Mouse (Mus musculus): ENCODE results near the gene Prkcg. TPM values are rescaled to one million over a fixed set of nuclear protein-coding genes. Genes with fewer than 3 reads are reported as not detected.
"Not testable (repeated sequence)": the region's sequence is repeated elsewhere in the genome, so short reads cannot be mapped to it uniquely, and the experiment has no call there.

The Prkcg gene
- polyA plus RNA-seq (2017; shearing (Covaris generic)) = not detected

DNA sequence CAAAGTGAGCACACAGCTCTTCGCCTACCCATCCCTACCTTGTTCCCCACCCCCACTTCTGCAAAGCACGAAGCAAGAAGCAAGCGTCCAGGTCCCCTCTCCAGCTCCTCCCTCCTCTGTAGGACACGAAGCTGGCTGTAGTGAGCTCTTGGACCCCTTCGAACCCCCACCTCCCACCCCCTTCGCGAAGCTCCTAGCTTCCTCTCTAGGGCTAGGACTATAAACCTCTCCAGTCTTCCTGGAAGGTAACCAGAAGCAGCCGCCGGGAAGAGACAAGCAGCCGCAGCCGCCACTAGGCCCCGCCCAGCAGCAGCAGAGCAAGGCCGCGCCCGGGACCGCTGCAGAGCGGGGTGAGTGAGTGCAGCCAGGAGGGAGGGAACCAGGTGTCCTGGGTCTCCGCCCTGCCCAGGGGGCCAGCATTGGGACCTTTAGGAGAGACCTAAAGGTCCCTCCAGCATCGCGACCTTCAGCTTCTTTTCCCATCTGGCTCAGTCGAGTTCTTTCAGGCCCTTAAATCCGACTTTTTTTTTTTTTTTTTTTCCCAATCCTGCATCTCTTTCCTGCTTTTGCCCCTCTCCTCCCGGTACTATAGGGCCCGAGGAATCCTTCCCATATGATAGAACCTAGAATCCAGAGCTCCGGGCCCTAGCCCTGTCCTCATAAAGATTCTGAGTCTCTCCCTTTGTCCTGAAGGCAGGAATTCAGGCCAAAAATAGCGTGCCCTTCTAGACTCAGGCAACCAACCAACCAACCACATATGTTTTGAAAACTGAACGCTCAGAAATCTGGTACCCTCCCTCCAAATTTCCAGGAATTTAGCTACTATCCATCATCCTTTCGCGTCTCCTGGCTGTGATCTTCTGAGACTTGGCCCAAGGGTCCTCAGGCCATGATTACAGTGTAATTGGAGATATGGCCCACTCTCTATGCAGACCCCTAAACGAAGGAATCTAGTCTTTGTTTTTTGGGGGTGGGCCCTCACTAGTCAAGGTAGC, at the start of gene Prkcg, which contains the start of gene Myadm:
Prkcg (plus strand) TSS at position 204 of the 995 bp plus-strand sequence.
Myadm (plus strand) TSS at position 105 of the 995 bp plus-strand sequence.
- peak; percentile 60 for ATAC-seq

DNA sequence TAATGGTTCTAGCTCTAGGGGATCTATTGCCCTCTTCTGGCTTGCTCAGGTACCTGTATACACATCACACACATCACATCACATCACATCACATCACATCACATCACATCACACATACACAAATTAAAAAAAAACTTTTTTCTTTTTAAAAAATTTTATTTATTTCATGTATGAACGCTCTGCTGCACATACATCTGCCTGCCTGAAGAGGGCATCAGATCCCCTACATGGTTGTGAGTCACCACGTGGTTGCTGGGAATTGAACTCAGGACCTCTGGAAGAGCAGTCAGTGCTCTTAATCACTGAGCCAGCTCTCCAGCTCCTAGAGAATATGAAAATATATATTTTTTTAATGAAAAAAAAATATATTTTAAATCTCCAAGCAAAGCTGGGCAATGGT, 49.8 kb upstream of the Prkcg start:
- ATAC-seq = no peak

DNA sequence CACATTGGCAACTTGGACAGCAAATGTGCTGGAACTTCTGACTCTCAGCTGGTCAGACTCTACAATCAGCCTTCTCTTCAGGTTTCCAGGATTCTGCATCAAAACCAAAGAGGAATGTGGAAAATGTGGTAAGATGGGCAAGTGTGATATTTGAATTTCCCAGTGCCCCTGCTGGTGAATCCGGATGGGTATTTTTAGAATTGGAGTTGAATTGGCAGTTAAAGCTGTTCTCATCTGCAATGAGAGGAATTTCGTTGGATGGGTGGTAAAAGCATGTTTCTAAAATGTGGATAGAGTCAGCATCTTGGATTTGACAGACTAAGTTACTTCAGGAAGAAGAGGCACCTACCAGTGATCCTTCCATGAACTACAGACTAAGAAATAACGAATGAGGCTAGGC, 28.3 kb upstream of the Prkcg start:
- ATAC-seq = no peak

DNA sequence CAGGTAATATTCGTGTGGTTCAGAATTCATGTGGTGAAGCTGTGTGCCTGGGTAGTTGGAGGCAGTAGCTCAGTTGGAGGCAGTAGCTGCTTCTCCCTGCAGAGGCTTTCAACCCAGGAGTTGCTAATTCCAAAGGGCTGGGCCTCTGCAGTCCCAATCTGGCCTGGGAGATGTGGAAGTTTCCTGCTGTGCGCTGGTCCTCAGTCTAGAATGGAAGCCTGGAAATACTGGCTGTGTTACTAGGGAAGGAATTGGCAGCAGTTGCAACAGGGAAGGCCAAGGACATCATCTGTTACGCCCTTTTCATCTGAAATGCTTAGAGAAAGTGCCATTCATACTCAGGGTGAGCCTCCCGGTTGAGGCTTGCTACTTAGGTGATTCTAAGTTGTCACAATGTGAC, 27.5 kb upstream of the Prkcg start:
- no peak for ATAC-seq

DNA sequence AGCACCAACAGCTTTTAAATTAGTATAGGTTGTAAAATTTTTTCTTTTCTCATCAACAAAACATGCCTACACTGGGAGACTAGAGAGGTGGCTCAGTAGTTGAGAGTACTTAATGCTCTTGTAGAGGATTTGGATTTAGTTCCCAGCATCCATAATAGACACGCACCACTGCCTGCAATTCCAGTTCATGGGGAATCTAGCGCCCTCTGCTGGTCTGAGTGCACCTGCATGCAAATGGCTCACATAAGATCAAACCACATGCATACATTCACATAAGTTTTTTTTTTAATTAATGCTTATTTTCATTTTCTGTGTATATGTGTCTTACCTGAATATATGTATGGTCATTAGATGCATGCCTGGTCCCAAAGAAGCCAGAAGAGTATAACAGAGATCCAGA, 26.2 kb upstream of the Prkcg start:
- no peak for ATAC-seq

DNA sequence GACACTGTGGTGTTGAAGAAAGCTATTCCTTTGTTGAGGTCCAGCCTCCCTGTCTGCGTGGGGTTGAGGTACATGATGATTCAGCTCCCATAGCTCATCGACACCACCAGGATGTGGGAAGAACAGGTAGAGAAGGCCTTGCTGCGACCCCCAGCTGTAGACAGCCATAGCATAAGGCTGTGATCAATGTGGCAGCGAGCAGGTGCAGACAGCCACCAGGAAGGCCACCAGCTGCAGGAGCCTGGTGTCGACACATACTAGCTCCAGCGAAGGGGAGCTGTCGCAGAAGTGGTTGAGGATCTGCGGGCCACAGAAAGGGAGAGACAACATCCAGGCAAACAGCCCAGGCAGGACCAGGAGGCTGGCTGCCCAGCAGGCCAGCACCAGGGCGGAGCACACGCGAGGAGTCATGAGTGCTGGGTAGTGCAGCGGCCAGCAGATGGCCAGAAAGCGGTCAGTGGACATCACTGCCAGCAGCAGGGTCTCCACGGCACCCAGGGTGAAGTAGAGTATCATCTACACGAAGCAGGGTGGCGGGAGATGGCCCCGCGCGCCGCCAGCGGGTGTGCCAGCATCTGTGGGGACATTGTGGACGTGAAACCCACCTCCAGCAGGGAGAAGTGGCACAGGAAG, 24.5 kb upstream of the Prkcg start:
- ATAC-seq = no peak

DNA sequence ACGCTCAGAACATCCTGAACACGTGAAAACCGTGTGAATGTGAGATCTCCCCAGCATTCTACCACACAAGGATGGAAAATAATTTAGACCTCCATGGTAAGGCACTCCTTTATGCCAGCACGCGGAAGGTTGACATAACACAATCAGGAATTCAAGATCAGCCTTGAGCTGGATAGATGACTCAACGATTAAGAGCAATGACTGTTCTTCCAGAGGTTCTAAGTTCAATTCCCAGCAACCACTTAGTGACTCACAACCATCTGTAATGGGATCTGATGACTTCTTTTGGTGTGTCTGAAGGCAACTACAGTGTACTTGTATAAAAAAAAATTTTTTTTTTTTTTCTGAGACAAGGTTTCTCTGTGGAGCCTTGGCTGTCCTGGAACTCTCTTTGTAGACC, 23.7 kb upstream of the Prkcg start:
- no peak for ATAC-seq

DNA sequence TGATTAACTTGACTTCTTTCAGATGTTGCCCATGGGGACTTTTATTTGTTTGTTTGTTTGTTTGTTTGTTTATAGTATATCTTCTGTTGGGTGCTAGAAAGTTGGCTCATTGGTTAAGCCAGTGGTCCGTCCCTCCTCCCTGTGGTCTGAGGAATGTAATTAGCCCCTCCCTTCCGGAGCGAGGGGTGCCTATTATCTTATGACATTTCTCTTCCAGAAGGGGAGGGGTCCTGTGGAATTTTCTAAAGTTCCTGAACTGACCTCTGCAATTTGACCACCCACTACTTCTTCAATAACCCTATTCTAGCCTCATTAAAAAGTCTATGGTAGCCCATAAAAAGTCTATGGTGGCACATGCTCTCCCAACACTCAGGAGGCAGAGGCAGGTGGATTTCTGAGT, 21.7 kb upstream of the Prkcg start:
- ATAC-seq = no peak

DNA sequence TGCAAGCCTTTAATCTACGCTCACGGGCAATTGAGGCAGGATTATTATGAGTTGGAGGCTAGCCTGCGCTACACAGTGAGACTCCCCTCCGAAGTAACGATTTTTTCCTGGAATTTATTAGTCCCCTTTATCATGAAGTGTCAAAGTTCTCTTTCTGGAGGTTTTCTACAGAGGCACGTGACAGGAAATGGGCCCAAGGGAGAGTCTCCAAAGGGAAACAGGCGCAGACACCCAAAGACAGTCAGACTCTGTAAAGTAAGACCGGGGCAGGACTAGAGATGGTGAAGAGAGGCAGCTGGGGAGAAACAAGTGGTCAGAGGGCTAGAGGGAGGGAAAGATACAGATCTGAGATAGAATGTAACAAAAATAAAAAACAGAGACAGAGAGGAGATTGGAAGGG, 21.1 kb upstream of the Prkcg start:
- ATAC-seq = no peak

DNA sequence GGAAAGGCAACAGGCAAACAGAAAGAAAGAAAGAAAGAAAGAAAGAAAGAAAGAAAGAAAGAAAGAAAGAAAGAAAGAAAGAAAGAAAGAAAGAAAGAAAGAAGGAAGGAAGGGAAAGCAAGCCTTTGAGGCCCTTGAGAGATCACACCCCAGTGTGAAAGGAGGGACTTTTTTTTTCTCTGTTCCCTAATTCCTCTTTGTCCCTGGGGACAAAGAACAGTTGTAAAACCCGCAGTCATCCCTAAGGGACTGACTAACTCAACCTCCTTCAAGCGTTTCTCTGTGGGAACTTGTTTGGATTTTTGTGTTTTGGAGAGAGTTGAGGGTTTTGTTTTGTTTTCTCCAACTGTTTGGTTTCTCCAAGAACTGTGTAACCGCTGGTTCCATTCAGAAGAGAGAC, 20.7 kb upstream of the Prkcg start:
- ATAC-seq = no peak

DNA sequence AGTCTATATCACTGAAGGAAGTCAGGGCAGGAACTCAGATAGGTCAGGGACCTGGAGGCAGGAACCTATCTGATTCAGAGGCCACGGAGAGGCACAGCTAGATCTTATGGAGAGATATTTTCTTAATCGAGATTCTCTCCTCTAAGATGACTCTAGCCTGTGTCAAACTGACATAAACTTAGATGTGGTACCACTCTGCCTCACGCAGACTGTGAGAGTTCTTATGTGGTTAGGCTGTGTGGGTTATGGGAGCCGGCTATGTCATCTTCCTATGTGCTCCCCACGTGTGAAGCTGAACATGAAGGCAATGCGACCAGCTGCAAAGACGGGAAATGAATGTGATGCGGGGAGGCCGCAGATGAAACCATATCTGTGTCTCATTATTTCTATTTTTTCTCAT, 16.8 kb upstream of the Prkcg start:
- no peak for ATAC-seq

DNA sequence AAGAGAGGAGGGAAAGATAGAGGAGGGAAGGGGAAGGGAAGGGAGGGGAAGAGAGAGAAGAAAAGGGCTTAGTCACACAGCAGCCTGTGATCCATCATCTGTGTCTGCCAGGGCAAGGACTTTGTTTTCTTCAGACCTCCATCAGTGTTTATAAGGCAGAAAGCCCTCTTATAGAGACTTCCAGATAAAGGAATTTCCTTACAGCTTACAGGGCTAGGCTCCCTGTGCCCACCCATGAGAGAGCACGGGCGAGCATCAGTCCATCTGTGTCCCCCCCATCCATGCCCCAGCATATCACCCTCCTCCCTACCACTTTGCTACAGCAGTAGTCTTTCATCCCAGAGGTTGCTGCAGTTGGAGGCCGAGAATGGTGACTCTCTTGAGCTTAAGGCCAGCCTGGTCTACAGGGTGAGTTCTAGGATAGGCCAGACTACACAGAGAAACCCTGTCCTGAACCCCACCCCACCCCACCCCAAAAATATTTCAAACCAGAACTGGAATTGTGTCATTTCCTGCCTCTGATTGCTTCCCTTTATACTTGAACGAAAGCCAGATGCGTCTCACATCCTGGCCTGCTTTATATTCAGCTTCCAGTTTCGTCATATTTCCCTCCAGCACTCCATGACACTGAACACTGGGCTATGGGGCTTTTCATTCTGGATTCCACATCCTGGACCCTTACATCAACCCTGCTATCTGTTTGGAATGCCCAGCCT, 13.4 kb upstream of the Prkcg start:
- no peak for ATAC-seq

DNA sequence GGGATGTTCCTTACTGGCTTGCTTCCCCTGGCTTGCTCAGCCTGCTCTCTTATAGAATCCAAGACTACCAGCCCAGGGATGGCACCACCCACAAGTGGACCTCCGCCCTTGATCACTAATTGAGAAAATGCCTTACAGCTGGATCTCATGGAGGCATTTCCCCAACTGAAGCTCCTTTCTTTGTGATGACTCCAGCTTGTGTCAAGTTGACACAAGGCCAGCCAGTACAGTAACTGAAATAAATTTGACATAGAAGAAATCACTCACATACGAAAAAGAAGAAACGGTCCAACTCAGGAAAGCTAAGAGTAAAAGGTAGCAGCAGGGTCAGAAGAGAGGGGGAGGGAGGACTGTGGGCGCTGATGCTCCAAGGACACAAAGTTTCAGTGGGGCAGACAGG, 12.2 kb upstream of the Prkcg start:
- not testable (repeated sequence) for ATAC-seq

DNA sequence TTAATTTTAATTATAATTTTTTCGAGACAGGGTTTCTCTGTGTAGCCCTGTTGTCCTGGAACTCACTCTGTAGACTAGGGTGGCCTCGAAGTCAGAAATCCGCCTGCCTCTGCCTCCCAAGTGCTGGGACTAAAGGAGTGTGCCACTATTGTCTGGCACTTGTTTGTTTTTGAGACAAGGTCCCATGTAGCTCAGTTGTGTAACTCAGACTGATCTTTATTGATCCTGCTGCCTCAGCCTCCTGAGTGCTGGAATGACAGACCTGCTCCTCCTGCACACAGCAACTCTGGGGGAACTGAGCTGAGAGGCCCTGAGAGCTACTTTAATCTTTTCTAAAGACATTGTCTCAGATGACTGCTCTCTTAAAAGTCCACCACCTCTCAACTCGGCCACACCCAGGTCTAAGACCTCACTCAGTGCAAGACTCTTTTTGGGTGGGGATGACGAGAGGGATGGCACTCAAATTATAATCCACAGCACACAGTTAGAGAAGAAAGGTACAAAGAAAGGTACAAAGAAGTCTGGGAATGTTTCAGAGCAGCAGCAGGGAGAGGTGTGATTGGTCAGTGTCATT, 8.8 kb upstream of the Prkcg start:
- ATAC-seq = no peak

DNA sequence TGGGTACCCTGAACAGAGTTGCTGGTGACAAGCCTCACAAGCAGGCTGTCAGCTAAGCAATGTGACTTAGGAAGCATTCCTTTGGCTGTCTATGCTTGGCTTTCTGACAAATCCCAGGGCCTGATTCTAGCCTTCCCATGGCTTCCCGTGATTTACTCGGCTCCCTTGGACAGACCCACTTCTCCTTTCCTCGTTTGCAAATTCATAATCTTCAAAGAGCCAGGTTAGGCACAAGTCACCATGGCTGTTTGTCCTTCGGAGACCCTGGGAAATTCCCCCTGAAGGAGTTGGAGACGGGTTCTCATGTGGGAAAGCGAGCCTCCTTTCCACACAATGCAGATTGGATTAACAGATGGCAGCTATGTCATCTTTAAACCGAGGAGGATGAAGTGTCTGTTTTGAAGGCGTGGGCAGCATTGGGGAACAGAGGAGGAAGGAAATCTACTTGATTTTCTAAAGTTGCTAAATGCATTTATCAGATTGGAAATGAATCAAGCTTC, 8.3 kb upstream of the Prkcg start:
- no peak for ATAC-seq

DNA sequence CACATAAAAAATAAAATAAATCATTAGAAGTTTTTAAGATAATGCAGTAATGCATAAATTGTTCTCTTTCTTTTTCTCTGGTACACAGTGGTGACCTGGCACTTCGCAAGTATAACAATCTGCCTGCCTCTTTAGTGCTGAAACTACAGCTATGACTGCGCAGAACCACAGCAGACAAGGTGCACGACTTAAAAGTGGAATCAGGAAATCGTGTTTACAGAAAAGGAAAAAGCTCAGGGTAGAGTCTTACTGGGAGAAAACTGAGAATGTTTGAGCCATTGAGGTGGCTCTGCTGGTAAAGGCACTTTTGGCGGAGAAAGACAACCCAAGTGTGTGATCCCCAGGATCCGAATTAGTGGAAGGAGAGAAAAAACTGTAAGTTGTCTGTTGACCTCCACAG, 7.2 kb upstream of the Prkcg start:
- no peak for ATAC-seq

DNA sequence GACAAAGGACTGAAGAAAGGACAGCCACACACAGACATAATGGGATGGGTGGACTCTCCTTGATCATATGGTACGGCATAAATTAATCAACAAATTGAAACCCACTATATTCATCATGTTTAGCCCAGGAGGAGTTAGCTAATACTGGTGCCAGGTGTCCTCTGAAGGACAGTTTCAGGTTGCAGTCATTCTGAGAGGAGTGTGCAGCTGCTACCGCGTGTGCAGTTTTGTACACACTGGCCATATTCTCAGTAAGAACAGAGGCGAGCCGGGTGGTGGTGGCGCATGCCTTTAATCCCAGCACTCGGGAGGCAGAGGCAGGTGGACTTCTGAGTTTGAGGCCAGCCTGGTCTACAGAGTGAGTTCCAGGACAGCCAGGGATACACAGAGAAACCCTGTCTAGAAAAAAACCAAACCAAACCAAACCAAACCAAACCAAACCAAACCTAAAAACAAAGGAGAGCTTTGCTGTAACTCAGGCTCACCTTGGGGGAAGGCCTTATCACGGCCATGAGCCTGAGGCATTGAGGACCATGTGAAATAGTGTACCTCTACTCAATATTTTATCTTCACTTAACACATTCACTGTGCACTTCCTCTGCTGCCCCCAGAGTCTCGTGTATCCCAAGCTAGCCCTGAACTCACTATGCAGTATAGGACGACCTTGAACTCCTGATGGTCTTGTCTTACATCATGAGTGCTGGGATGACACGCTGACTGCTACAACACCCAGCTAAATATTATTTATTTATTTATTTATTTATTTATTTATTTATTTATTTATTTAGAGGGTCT, 5.7 kb upstream of the Prkcg start:
- no peak for ATAC-seq

DNA sequence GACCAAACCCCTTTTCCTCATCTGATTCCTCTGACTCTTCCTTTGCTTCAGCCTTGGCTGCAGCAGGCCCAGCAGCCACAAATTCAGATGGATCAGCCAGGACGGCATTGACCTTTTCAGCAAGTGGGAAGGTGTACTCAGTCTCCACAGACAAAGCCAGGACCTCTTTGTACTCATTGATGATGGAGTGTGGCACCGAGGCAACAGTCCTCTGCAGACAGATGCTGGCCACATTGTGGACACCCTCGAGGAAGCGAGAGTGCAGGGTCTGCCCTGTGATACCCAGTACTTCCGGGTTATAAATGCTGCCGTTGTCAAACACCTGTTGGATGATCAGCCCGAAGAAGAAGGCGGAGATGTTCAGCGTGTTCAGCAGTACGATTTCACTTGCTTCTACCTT, 4.4 kb upstream of the Prkcg start:
- ATAC-seq = no peak

DNA sequence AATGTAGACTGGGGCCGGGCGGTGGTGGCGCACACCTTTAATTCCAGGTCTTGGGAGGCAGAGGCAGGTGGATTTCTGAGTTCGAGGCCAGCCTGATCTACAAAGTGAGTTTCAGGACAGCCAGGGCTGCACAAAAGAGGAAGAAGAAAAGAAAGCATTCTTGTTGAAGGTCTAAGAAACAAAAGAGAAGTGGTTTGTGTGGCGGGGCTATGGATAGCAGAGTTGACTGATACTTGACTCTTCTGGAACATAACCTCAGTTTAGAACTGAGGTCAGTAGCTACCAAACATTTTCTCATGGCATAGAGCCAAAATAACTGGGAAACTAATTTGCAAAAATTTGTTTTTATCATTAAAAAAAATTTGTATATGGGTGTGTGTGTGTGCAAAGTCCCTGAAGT, 2.9 kb upstream of the Prkcg start:
- ATAC-seq = no peak

DNA sequence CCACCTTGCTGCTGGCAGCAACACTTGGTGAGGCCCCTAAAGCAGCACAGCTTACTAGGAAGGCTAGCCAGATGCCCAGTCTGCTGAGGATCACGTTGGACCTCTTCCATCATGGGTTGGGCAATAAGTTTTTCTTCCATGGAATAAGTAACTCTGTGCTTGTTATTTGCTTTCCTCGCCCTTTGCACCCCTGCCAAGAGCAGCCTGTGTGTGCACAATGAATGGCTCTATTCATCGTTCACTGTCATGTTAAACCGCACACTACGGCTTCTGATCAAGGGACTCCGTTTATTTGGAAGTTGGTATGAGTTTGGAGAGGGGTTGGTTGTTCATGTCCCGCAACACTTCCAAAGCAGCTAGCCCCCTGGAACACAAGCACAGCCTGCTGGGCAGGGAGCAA, 1.8 kb upstream of the Prkcg start:
- ATAC-seq = no peak

DNA sequence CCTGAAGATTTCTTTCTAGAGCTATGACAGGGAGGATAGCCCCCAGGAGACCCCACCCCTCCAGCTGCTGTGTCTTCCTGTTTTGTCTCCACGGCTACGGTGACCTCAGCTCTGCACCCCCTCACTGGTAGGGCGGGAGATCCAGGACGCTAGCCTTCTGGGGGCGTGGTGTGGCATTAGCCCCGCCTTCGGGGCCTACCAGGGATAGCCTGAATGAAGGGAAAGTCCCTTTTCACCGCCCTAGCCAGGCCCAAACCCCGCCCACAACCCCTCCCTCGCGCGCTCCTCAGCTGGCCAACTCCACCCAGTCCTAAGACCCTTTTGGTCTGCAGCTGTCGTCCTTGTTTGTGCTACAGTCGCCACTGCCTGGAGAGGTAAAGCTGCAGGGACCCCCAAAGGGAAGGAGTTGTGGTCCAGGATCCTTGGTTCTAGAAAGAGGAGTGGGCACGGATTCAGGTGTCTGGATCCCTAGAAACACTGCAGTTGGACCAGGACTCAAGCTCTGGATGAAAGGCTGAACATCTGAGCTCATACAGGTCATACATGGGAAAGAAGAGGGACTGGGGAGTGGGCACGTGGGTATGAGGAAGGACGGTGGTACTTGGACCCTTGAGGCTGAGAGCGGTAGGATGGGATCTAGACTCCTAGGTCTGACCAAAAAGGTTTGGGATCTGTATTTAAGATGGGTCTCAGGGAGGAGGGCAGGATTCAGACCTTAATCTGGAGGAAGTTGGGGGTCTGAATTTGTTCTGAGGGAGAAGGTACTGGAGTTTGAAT, 1.5 kb downstream of the Prkcg start:
- peak; percentile 87 for ATAC-seq
